Mouse (Mus musculus): Measurements from ENCODE around the gene Mief1.

DNA sequence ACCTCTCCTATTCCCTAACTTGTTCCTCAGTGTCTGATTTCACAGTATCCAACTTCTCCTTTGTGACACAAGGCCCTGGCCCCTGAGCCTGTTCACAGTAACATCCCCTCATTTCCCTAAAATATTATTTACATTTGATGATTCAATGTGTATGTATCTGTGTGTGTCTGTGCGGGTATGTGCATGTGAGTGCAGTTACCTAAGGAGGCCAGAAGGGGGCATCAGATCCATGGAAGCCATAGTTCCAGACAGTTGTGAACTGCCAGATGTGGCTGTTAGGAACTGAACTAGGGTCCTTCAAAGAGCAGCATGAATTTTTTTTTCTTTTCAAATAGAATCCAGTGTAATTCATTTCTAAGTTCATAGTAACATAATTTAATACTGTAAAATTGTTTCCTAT, 63.3 kb downstream of the Mief1 start:
- no peak for TF ChIP-seq POLR2A (IDR thresholded peaks at IDR 0.05; ENCODE audit: low read depth, low read length)
- no peak for TF ChIP-seq CTCF (IDR thresholded peaks at IDR 0.05; ENCODE audit: extremely low read depth, insufficient read length, insufficient replicate concordance, low read depth, low read length)
